Comparison of ENCODE assay signal across 8 mouse cellular contexts in genomic region chr15:79832064-79832900, GRCm38 (mm10). TPM values are rescaled to one million over a fixed set of nuclear protein-coding genes. Genes with fewer than 3 reads are reported as not detected.
DNase-seq lines count a peak whose midpoint lies in the region; ATAC-seq lines count a peak whose summit lies in the region.

No protein-coding gene starts in this region.

- peak overlapping the region; percentile 82 for H3K9ac ChIP-seq in hindbrain, embryonic 14.5 days

- peak overlapping the region; percentile 89 for H3K4me2 ChIP-seq in hindbrain, embryonic 14.5 days (replicated peaks)

- ATAC-seq in hindbrain, embryonic 14.5 days (ENCODE audit: low FRiP score) = no peak
- ATAC-seq in megakaryocyte-erythroid progenitor cell, adult 5-6 weeks (replicated peaks; ENCODE audit: low FRiP score, low TSS enrichment, poor library complexity, severe bottlenecking) = peak; percentile 39; the same call in 1 of the 2 replicates
- ATAC-seq in monocyte, adult 5-6 weeks (replicated peaks; ENCODE audit: insufficient number of reproducible peaks, low FRiP score, low TSS enrichment, poor library complexity, severe bottlenecking) = no peak; the same call in 1 of the 2 replicates

- peak overlapping the region; percentile 76 for H3K4me3 ChIP-seq in hindbrain, embryonic 14.5 days (replicated peaks; ENCODE audit: low read length)

- DNase-seq in T-cell, adult 2 months (ENCODE audit: low spot score) = peak; percentile 69
- DNase-seq in cerebellum, adult 9-11 months = peak; percentile 79
- DNase-seq in frontal cortex, postnatal 25 days (ENCODE audit: low spot score in 2 of 2) = peak; percentile 63 to 77
- peak; percentile 88 for DNase-seq in hindbrain, embryonic 14.5 days (ENCODE audit: low spot score)
- peak; percentile 77 to 86 for DNase-seq in left cerebral cortex, postnatal 10 days (ENCODE audit: extremely low spot score in 1 of 2, low spot score in 2 of 2)
- DNase-seq in right cerebral cortex, postnatal 4 days = peak; percentile 87

- H3K9me3 ChIP-seq in hindbrain, embryonic 14.5 days (ENCODE audit: control insufficient read depth, low read length) = no peaks in the 10 kb centered on the region

- H3K36me3 ChIP-seq in hindbrain, embryonic 14.5 days (replicated peaks; ENCODE audit: control insufficient read depth, insufficient read depth) = peaks cover 30% of the 10 kb centered on the region

- peak overlapping the region; percentile 95 for H3K27ac ChIP-seq in hindbrain, embryonic 14.5 days

- no peaks in the 10 kb centered on the region for H3K27me3 ChIP-seq in hindbrain, embryonic 14.5 days (ENCODE audit: control insufficient read depth, insufficient read depth, low read length)

- peaks cover 67% of the 10 kb centered on the region for H3K4me1 ChIP-seq in hindbrain, embryonic 14.5 days (replicated peaks; ENCODE audit: control insufficient read depth, insufficient read depth, low read length)

- intact Hi-C loops in left cerebral cortex, postnatal 10 days (cut with DNase I) = loop anchor here (2.0 to 10.0 kb wide), 2 partner anchors 51 to 243 kb away; no protein-coding TSS in a partner anchor

- 21% methylated on average over 18 of the region's 18 CpGs for WGBS in hindbrain, embryonic 14.5 days

RNA-seq across cellular contexts. Expression of gene Npcd, which starts 1.8 kb away (rescaled TPM):
- 1.4 and 5.5 TPM in 2 replicates for polyA plus RNA-seq in hindbrain, embryonic 14.5 days (2014; fragmentation: Nextera tagmentation; extraction: Ambion mirVana)
- 10 to 100 TPM; 12.5 to 12.9 TPM for total RNA-seq in left cerebral cortex, postnatal 10 days (2021)
- total RNA-seq in megakaryocyte-erythroid progenitor cell, adult 5-6 weeks (2014; fragmentation: Nextera tagmentation) = not detected in 2 replicates
- total RNA-seq in megakaryocyte-erythroid progenitor cell, adult 5-6 weeks (2017) = not detected in 2 replicates
- not detected in 3 replicates for total RNA-seq in monocyte, adult 5-6 weeks (2017)

RNA-seq across cellular contexts. Expression of gene Cbx6, which starts 2.2 kb away (rescaled TPM):
- polyA plus RNA-seq in hindbrain, embryonic 14.5 days (2014; fragmentation: Nextera tagmentation; extraction: Ambion mirVana) = 36.9 and 39.8 TPM in 2 replicates
- 100 to 1,000 TPM; 271 to 289 TPM for total RNA-seq in left cerebral cortex, postnatal 10 days (2021)
- total RNA-seq in megakaryocyte-erythroid progenitor cell, adult 5-6 weeks (2014; fragmentation: Nextera tagmentation) = 25.1 and 25.6 TPM in 2 replicates
- 14.4 and 36.7 TPM in 2 replicates for total RNA-seq in megakaryocyte-erythroid progenitor cell, adult 5-6 weeks (2017)
- 2.5 to 7.1 TPM (median 6.5 TPM) in 3 replicates for total RNA-seq in monocyte, adult 5-6 weeks (2017)

RNA-seq across cellular contexts. Expression of gene Nptxr, which starts 27.7 kb away (rescaled TPM):
- polyA plus RNA-seq in hindbrain, embryonic 14.5 days (2014; fragmentation: Nextera tagmentation; extraction: Ambion mirVana) = 20.9 and 24.8 TPM in 2 replicates
- 100 to 1,000 TPM; 454 to 474 TPM for total RNA-seq in left cerebral cortex, postnatal 10 days (2021)
- total RNA-seq in megakaryocyte-erythroid progenitor cell, adult 5-6 weeks (2014; fragmentation: Nextera tagmentation) = 1.2 TPM in 1 of 2 replicates, not detected in the other
- total RNA-seq in megakaryocyte-erythroid progenitor cell, adult 5-6 weeks (2017) = not detected in 2 replicates
- total RNA-seq in monocyte, adult 5-6 weeks (2017) = 0.10 TPM in 1 of 3 replicates, not detected in the others

RNA-seq across cellular contexts. Expression of gene Dnal4, which starts 54.6 kb away (rescaled TPM):
- polyA plus RNA-seq in hindbrain, embryonic 14.5 days (2014; fragmentation: Nextera tagmentation; extraction: Ambion mirVana) = 64.6 and 67.8 TPM in 2 replicates
- total RNA-seq in left cerebral cortex, postnatal 10 days (2021) = 10 to 100 TPM; 28.6 to 31.0 TPM
- 13.2 and 13.5 TPM in 2 replicates for total RNA-seq in megakaryocyte-erythroid progenitor cell, adult 5-6 weeks (2014; fragmentation: Nextera tagmentation)
- total RNA-seq in megakaryocyte-erythroid progenitor cell, adult 5-6 weeks (2017) = 7.6 and 10.0 TPM in 2 replicates
- 8.3 to 15.0 TPM (median 9.1 TPM) in 3 replicates for total RNA-seq in monocyte, adult 5-6 weeks (2017)

RNA-seq across cellular contexts. Expression of gene Apobec3, which starts 59.2 kb away (rescaled TPM):
- polyA plus RNA-seq in hindbrain, embryonic 14.5 days (2014; fragmentation: Nextera tagmentation; extraction: Ambion mirVana) = 4.9 and 5.1 TPM in 2 replicates
- total RNA-seq in left cerebral cortex, postnatal 10 days (2021) = 1 to 10 TPM; 4.4 to 4.7 TPM
- total RNA-seq in megakaryocyte-erythroid progenitor cell, adult 5-6 weeks (2014; fragmentation: Nextera tagmentation) = 243 and 293 TPM in 2 replicates
- total RNA-seq in megakaryocyte-erythroid progenitor cell, adult 5-6 weeks (2017) = 135 and 175 TPM in 2 replicates
- total RNA-seq in monocyte, adult 5-6 weeks (2017) = 85.0 to 218 TPM (median 113 TPM) in 3 replicates

Comparison
In these comparisons a context has a peak if more than half of its experiments do, and no peak if none do; other contexts are left out.
1. RNA of gene Npcd, which starts 1.8 kb away (total RNA-seq): 12.5 to 12.9 TPM in left cerebral cortex, postnatal 10 days; not detected in megakaryocyte-erythroid progenitor cell, adult 5-6 weeks and not detected in monocyte, adult 5-6 weeks; every median in the first group is over 10 times any median in the second.
2. RNA of gene Cbx6, which starts 2.2 kb away (total RNA-seq): 271 to 289 TPM in left cerebral cortex, postnatal 10 days; 14.4 to 36.7 TPM in megakaryocyte-erythroid progenitor cell, adult 5-6 weeks and 2.5 to 7.1 TPM in monocyte, adult 5-6 weeks; every median in the first group is over 4 times any median in the second.
3. RNA of gene Nptxr, which starts 27.7 kb away (total RNA-seq): 454 to 474 TPM in left cerebral cortex, postnatal 10 days; 1.2 TPM in megakaryocyte-erythroid progenitor cell, adult 5-6 weeks and 0.10 TPM in monocyte, adult 5-6 weeks; every median in the first group is over 100 times any median in the second.
4. Peak in every context shown above with its lines, with median percentiles within 50 percentile points of each other: DNase-seq.